Mouse (Mus musculus): ENCODE results near the gene Pcsk5.

DNA sequence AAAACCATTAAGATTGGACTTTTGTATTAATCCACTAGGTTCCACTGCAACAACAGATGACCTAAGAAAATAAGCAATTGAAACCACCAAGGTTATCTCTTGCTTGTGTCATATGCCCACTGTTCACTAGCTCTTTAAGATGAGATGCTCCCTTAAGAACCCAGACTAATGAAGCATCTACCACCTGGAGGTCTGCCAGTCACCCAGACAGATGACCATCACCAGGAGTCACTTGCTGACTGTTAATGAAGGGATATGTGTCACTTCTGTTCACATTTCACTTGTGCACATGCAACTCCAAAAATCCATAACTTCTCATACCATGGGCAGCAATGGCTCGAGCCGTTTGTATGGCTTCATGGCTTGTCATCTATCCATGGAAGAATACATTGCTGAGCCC, 17.4 kb downstream of the Pcsk5 start:
- TF ChIP-seq POLR2A (IDR thresholded peaks at IDR 0.05; ENCODE audit: extremely low read depth, insufficient read depth, low read length) (no peak), CTCF (IDR thresholded peaks at IDR 0.05; ENCODE audit: low read depth, low read length) (no peak)
